Mouse (Mus musculus): Measurements from ENCODE around the gene AL731706.1.

DNA sequence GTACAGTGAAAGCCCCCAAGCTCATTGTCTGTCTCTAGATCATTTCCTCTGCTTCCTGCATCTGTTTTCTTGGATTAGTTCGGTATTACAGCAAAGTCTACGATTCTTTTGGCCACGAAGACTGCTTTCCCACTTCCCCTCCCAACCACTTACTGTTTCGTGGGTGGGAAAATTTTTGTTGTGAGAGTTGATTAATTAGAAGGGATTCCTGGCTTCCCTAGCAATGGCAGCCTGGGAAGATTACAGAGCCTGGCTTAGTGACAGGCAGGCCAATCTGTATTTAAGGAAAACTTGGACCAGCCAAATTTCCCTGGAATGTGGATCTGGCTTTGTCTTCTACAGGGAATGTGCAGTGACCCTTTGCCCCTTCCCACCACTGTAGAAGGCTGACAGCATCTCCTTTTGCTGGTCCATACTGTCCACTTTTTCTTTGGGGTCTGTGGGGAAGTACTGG is 20.8 kb upstream of the AL731706.1 start:
- no peak for TF ChIP-seq TCF12 (IDR thresholded peaks at IDR 0.05; ENCODE audit: insufficient read depth, poor library complexity, severe bottlenecking)
- TF ChIP-seq POLR2A (IDR thresholded peaks at IDR 0.05; ENCODE audit: insufficient read length, low read depth) = no peak
- no peak for TF ChIP-seq MAX (IDR thresholded peaks at IDR 0.05; ENCODE audit: low read depth)
- TF ChIP-seq USF1 (IDR thresholded peaks at IDR 0.05; ENCODE audit: low read depth) = no peak
- no peak for TF ChIP-seq POLR2AphosphoS2 (IDR thresholded peaks at IDR 0.05; ENCODE audit: insufficient read length, low read depth)
- no peak for TF ChIP-seq MYOG (IDR thresholded peaks at IDR 0.05; ENCODE audit: control insufficient read depth in 1 of 3, insufficient read depth in 1 of 3, insufficient read length in 2 of 3, low read depth in 2 of 3)
- no peak for TF ChIP-seq E2F4 (IDR thresholded peaks at IDR 0.05; ENCODE audit: insufficient read depth)
- TF ChIP-seq CEBPB (IDR thresholded peaks at IDR 0.05; ENCODE audit: insufficient read depth, poor library complexity, severe bottlenecking) = no peak
- TF ChIP-seq REST (IDR thresholded peaks at IDR 0.05; ENCODE audit: insufficient read depth, insufficient read length) = no peak
- no peak for TF ChIP-seq MYOD1 (IDR thresholded peaks at IDR 0.05; ENCODE audit: control insufficient read depth in 1 of 3, insufficient read length in 2 of 3, low read depth in 2 of 3)
- TF ChIP-seq SRF (IDR thresholded peaks at IDR 0.05; ENCODE audit: control insufficient read depth, insufficient read length, low read depth) = no peak

Data from myocyte (in vitro differentiated cells).